Mouse (Mus musculus) olfactory bulb, adult 2 months (tissue): ENCODE measurements around the gene Ifnar2.

Source experiments
- CTCF ChIP-seq: fragments of 200-500 bp; IDR thresholded peaks from 2 replicates; pipeline ENCODE4 v1.5.1; 2012; ENCODE audit warnings: low read depth, mild to moderate bottlenecking, low read length, moderate library complexity; ENCODE audit not compliant: insufficient read depth
- POLR2A ChIP-seq: fragments of 200-500 bp; IDR thresholded peaks from 2 replicates; pipeline ENCODE4 v1.6.1; 2012; ENCODE audit warnings: mild to moderate bottlenecking, low read depth, low read length, moderate library complexity; ENCODE audit not compliant: insufficient read depth

DNA sequence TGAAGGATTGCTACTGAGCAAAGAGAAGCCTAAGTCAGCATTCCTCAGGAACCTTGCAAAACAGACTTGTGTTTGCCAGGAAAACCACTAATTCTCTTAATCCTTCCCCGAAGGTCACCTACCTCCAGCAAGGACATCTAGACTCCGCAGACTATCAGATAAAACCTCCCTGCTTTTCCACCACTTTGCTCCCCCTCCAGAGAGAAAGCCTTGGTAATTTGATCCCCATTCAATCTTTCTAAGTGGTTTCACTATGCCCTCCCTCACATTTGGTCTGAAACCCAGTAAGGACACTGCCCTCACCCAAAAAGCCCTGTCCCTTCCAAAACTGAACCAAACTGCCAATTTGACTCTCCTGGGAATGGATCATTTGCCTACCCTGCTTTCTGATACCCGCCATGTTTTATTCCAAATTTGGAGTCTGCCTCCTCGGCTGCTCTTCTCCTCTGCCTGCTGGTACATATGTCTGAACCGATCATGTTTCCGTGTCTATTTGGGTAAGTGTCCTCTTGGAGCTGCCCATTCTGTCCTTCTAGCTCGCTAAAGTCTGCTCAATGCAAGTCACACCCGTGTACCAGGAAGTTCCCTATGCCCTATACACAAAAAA, 55.8 kb downstream of the Ifnar2 start:
- TF ChIP-seq POLR2A (no peak), CTCF (no peak)
